Mouse (Mus musculus) kidney, postnatal 0 days (tissue): ENCODE results near the gene Fbxo27. TPM values are rescaled to one million over a fixed set of nuclear protein-coding genes. Genes with fewer than 3 reads are reported as not detected.

Experiments used
- ATAC-seq: fragments of 200-750 bp; cut with Nextera tagmentation; replicated peaks from 2 replicates; pipeline ENCODE4 v1.8.0; 2017; ENCODE audit warnings: low read depth, moderate number of reproducible peaks, moderate TSS enrichment, moderate library complexity; ENCODE audit not compliant: low FRiP score
- DNase-seq: peaks from one replicate; pipeline ENCODE4 v3.0.0-alpha.2; 2016; ENCODE audit warnings: low spot score
- H3K27ac ChIP-seq: fragments of 300-500 bp; sonication (generic); 2 replicates; pipeline ENCODE4 v1.5.1; 2014; ENCODE audit warnings: mild to moderate bottlenecking
- H3K27me3 ChIP-seq: fragments of 300-500 bp; sonication (generic); 2 replicates; pipeline ENCODE4 v1.6.1; 2014; ENCODE audit warnings: low read length, mixed read lengths; ENCODE audit not compliant: insufficient read depth
- H3K36me3 ChIP-seq: fragments of 300-500 bp; sonication (generic); 2 replicates; pipeline ENCODE4 v1.6.1; 2014; ENCODE audit warnings: low read length, mixed read lengths; ENCODE audit not compliant: insufficient read depth
- H3K4me1 ChIP-seq: fragments of 300-500 bp; sonication (generic); replicated peaks from 2 replicates; pipeline ENCODE4 v1.6.1; 2014; ENCODE audit warnings: antibody characterized with exemption, low read length, mixed read lengths; ENCODE audit not compliant: insufficient read depth
- H3K4me2 ChIP-seq: fragments of 300-500 bp; sonication (generic); 2 replicates; pipeline ENCODE4 v1.6.1; 2014; ENCODE audit warnings: mild to moderate bottlenecking, low read length, moderate library complexity, mixed read lengths
- H3K4me3 ChIP-seq: fragments of 300-500 bp; sonication (generic); replicated peaks from 2 replicates; pipeline ENCODE4 v1.5.1; 2014; ENCODE audit warnings: low read depth, low read length
- H3K9ac ChIP-seq: fragments of 300-500 bp; sonication (generic); 2 replicates; pipeline ENCODE4 v1.6.1; 2014; ENCODE audit warnings: low read depth, low read length
- H3K9me3 ChIP-seq: fragments of 300-500 bp; sonication (generic); replicated peaks from 2 replicates; pipeline ENCODE4 v1.6.1; 2016; ENCODE audit warnings: low read length, inconsistent platforms, mixed read lengths
- CTCF ChIP-seq: IDR thresholded peaks from 2 replicates; pipeline ENCODE4 v1.5.1; 2016; ENCODE audit warnings: antibody characterized with exemption, low read depth, mild to moderate bottlenecking, moderate library complexity
- WGBS: fragments of 180-500 bp; shearing (Covaris S2); extraction: QIAGEN DNeasy Blood & Tissue Kit; methylation state at CpG from one replicate; pipeline ENCODE4 v1.1.7; 2014; 5-methylcytosine and 5-hydroxymethylcytosine counted together
- polyA plus RNA-seq: library from polyadenylated mRNA; unstranded; fragments of >200 nt; fragmentation: Nextera tagmentation; extraction: Ambion mirVana; gene quantifications from 2 replicates; pipeline ENCODE4 v1.2.1, GENCODE M21; 2015

Fbxo27 gene
- polyA plus RNA-seq, 1 experiment from 2014 or later = 3.9 TPM

- Histone ChIP-seq H3K4me1 (no peaks in the 10 kb centered on the region), H3K4me2 (no peak overlapping the region), H3K9me3 (no peaks in the 10 kb centered on the region), H3K27ac (no peak overlapping the region), H3K36me3 (no peaks in the 10 kb centered on the region), H3K27me3 (no peaks in the 10 kb centered on the region), H3K4me3 (no peak overlapping the region), H3K9ac (no peak overlapping the region)
- WGBS = 80% methylated on average over 13 of the region's 13 CpGs
- no peak for TF ChIP-seq CTCF
- ATAC-seq = no peak
- no peak for DNase-seq
Observed at GRCm38 (mm10) chr7:28676811-28677541, 15.7 kb upstream of the Fbxo27 start.

GRCm38 (mm10) chr7:28677624-28678023 lies 15.0 kb upstream of the Fbxo27 start:
- TF ChIP-seq CTCF = no peak
- no peaks in the 10 kb centered on the region for H3K36me3 ChIP-seq
- no peaks in the 10 kb centered on the region for H3K9me3 ChIP-seq
- no peak for ATAC-seq
- WGBS = 93% methylated on average over 8 of the region's 8 CpGs
- H3K9ac ChIP-seq = no peak overlapping the region
- no peak overlapping the region for H3K27ac ChIP-seq
- DNase-seq = no peak
- H3K4me1 ChIP-seq = no peaks in the 10 kb centered on the region
- H3K4me3 ChIP-seq = no peak overlapping the region
- no peak overlapping the region for H3K4me2 ChIP-seq
- H3K27me3 ChIP-seq = no peaks in the 10 kb centered on the region

GRCm38 (mm10) chr7:28691075-28691474 lies 1.6 kb upstream of the Fbxo27 start:
- Histone ChIP-seq H3K9me3 (no peaks in the 10 kb centered on the region), H3K36me3 (no peaks in the 10 kb centered on the region), H3K27me3 (no peaks in the 10 kb centered on the region), H3K4me3 (no peak overlapping the region), H3K9ac (no peak overlapping the region), H3K27ac (no peak overlapping the region), H3K4me1 (no peaks in the 10 kb centered on the region), H3K4me2 (no peak overlapping the region)
- DNase-seq (no peak), ATAC-seq (no peak)
- WGBS = 57% methylated on average over 7 of the region's 7 CpGs
- TF ChIP-seq CTCF = no peak

- 1% methylated on average over 38 of the region's 38 CpGs for WGBS
- H3K4me2 ChIP-seq = peak overlapping the region; percentile 88
- H3K27me3 ChIP-seq = no peaks in the 10 kb centered on the region
- peak; percentile 91 for DNase-seq
- TF ChIP-seq CTCF = 0 out of 2 replicates have a peak, but pooled peaks have one; percentile 8
- H3K9me3 ChIP-seq = no peaks in the 10 kb centered on the region
- H3K27ac ChIP-seq = peak overlapping the region; percentile 34; the same call in 1 of the 2 replicates
- peak; percentile 92 for ATAC-seq
- H3K4me1 ChIP-seq = no peaks in the 10 kb centered on the region
- H3K9ac ChIP-seq = peak overlapping the region; percentile 56
- no peaks in the 10 kb centered on the region for H3K36me3 ChIP-seq
- H3K4me3 ChIP-seq = peak overlapping the region; percentile 46
Observed at GRCm38 (mm10) chr7:28693321-28693966, 795 bp downstream of the Fbxo27 start.

- no peaks in the 10 kb centered on the region for H3K27me3 ChIP-seq
- no peaks in the 10 kb centered on the region for H3K9me3 ChIP-seq
- 8% methylated on average over 14 of the region's 14 CpGs for whole genome bisulfite sequencing
- H3K4me1 ChIP-seq = no peaks in the 10 kb centered on the region
- H3K27ac ChIP-seq = no peak overlapping the region
- ATAC-seq (no peak), DNase-seq (peak; percentile 41)
- H3K36me3 ChIP-seq = no peaks in the 10 kb centered on the region
- no peak overlapping the region for H3K4me3 ChIP-seq
- no peak overlapping the region for H3K9ac ChIP-seq
- H3K4me2 ChIP-seq = peak overlapping the region; percentile 88; the same call in 1 of the 2 replicates
- TF ChIP-seq CTCF = no peak
Observed at GRCm38 (mm10) chr7:28694423-28694822, 1.8 kb downstream of the Fbxo27 start.

GRCm38 (mm10) chr7:28694966-28695511 lies 2.4 kb downstream of the Fbxo27 start:
- 53% methylated on average over 8 of the region's 8 CpGs for WGBS

More at GRCm38 (mm10) chr7:28694966-28695511, 2.4 kb downstream of the Fbxo27 start:
- TF ChIP-seq CTCF = no peak
- Histone ChIP-seq H3K36me3 (no peaks in the 10 kb centered on the region), H3K27ac (no peak overlapping the region), H3K4me1 (no peaks in the 10 kb centered on the region), H3K27me3 (no peaks in the 10 kb centered on the region), H3K4me2 (no peak overlapping the region), H3K9ac (no peak overlapping the region), H3K9me3 (no peaks in the 10 kb centered on the region), H3K4me3 (no peak overlapping the region)
- DNase-seq (no peak), ATAC-seq (no peak)
